Mouse (Mus musculus) heart, adult 2 months (tissue): ENCODE measurements around the gene Gnptg. TPM values are rescaled to one million over a fixed set of nuclear protein-coding genes. Genes with fewer than 3 reads are reported as not detected.
A peak's percentile ranks its signal among the peaks of the same experiment; 100 is the strongest.

ENCODE experiments used
- DNase-seq, 2 experiments: peaks; one replicate each; pipeline ENCODE4 v3.0.0; 2021
- H3K27ac ChIP-seq: fragments of 200-600 bp; 2 replicates; pipeline ENCODE4 v1.8.1; 2022
- H3K27me3 ChIP-seq: fragments of 200-500 bp; 2 replicates; pipeline ENCODE4 v1.6.1; 2012; ENCODE audit warnings: mild to moderate bottlenecking, low read length, inconsistent platforms, mixed read lengths; ENCODE audit not compliant: control insufficient read depth, insufficient read depth
- H3K36me3 ChIP-seq: fragments of 200-500 bp; 2 replicates; pipeline ENCODE4 v1.6.1; 2012; ENCODE audit warnings: low read length, inconsistent platforms; ENCODE audit not compliant: control insufficient read depth, insufficient read depth
- H3K4me1 ChIP-seq: fragments of 200-500 bp; 2 replicates; pipeline ENCODE4 v1.6.1; 2011; ENCODE audit warnings: low read length; ENCODE audit not compliant: control insufficient read depth, insufficient read depth
- H3K4me3 ChIP-seq: fragments of 200-600 bp; 2 replicates; pipeline ENCODE4 v1.8.1; 2022
- H3K79me2 ChIP-seq: fragments of 200-500 bp; replicated peaks from 2 replicates; pipeline ENCODE4 v1.6.1; 2012; ENCODE audit warnings: mild to moderate bottlenecking, inconsistent platforms, low read length, moderate library complexity, mixed read lengths; ENCODE audit not compliant: control insufficient read depth, insufficient read depth
- H3K9ac ChIP-seq: fragments of 200-500 bp; 2 replicates; pipeline ENCODE4 v1.6.1; 2012; ENCODE audit warnings: low read depth, mild to moderate bottlenecking, control low read depth, inconsistent platforms, low read length, mixed read lengths
- CTCF ChIP-seq: fragments of 200-600 bp; IDR thresholded peaks from 2 replicates; pipeline ENCODE4 v1.8.1; 2022; ENCODE audit warnings: antibody characterized with exemption, mild to moderate bottlenecking, moderate library complexity
- EP300 ChIP-seq: fragments of 200-500 bp; IDR thresholded peaks from 2 replicates; pipeline ENCODE4 v1.6.1; 2011; ENCODE audit warnings: low read depth, low read length, control low read depth; ENCODE audit not compliant: insufficient read depth
- POLR2A ChIP-seq: fragments of 200-500 bp; IDR thresholded peaks from 2 replicates; pipeline ENCODE4 v1.6.1; 2011; ENCODE audit warnings: mild to moderate bottlenecking, low read depth, low read length, control low read depth; ENCODE audit not compliant: insufficient read depth
- WGBS: fragments of 180-500 bp; shearing (Covaris S2); methylation state at CpG from one replicate; pipeline ENCODE4 v1.1.7; 2018; 5-methylcytosine and 5-hydroxymethylcytosine counted together
- intact Hi-C: fragments of 180-260 bp; cut with DNase I; formaldehyde crosslinking; loops from one replicate; pipeline ENCODE4 v1.15.1; 2025
- long read RNA-seq: library from polyadenylated mRNA; stranded (forward); transcript quantifications from one replicate; pipeline ENCODE4 v2.0.0, GENCODE M21; 2021
- polyA plus RNA-seq: library from polyadenylated mRNA; depleted of rRNA; stranded (reverse); fragments of >200 nt; gene quantifications from 2 replicates; pipeline ENCODE4 v1.2.3, GENCODE M21; 2012; rRNA removed
- total RNA-seq, 2 experiments: library from RNA; stranded (reverse); gene quantifications; 2 replicates each; pipeline ENCODE4 v1.2.3; 2021

Gnptg gene
- total RNA-seq (10 to 100 TPM; 13.6 to 16.1 TPM), polyA plus RNA-seq (18.0 and 19.5 TPM in 2 replicates)
- long read RNA-seq, transcript Gnptg-201 (11 exons, 1,234 nt) = major isoform, 14 of 18 reads
- long read RNA-seq, partial matches to known transcripts = 0 of 18 reads
- long read RNA-seq, other reads (novel, unspliced or antisense) = 4 of 18 reads

GRCm38 (mm10) chr17:25239695-25240636 is at the start of gene Gnptg, which contains the start of gene Tsr3:
Gnptg (minus strand) TSS chr17:25240124.
Tsr3 (plus strand) TSS chr17:25240170.
- under 1% methylated on average over 80 of the region's 80 CpGs for WGBS
- Histone ChIP-seq H3K27ac (peak within 1 kb of the TSS; percentile 74), H3K9ac (peak within 1 kb of the TSS; percentile 75), H3K4me1 (peaks cover 5% of the 10 kb centered on the region; the same call in 1 of the 2 replicates), H3K4me3 (peak within 1 kb of the TSS; percentile 89), H3K27me3 (no peaks in the 10 kb centered on the region), H3K79me2 (no peaks in the 10 kb centered on the region), H3K36me3 (no peaks in the 10 kb centered on the region)
- TF ChIP-seq POLR2A (peak; percentile 66), CTCF (no peak), EP300 (0 out of 2 replicates have a peak, but pooled peaks have one; percentile 3)
- intact Hi-C loops = loop anchor here (5.0 kb wide), 1 partner anchor 53 kb away; the partner anchor contains the start of gene Unkl
- peak; percentile 87 to 88 for DNase-seq

GRCm38 (mm10) chr17:25288842-25289241 is 48.9 kb upstream of the Gnptg start:
- no peaks in the 10 kb centered on the region for H3K79me2 ChIP-seq
- intact Hi-C loops = loop anchor here (2.0 kb wide), 1 partner anchor 74 kb away; no protein-coding TSS in a partner anchor
- H3K27me3 ChIP-seq = peaks cover 1% of the 10 kb centered on the region; the same call in 1 of the 2 replicates
- TF ChIP-seq POLR2A (no peak), CTCF (peak; percentile 82)
- peak in 1 of 2 experiments; percentile 15 for DNase-seq
- H3K9ac ChIP-seq = no peak overlapping the region
- H3K36me3 ChIP-seq = no peaks in the 10 kb centered on the region
- no peaks in the 10 kb centered on the region for H3K4me1 ChIP-seq
- H3K4me3 ChIP-seq = no peak overlapping the region
- 18% methylated on average over 4 of the region's 4 CpGs for WGBS
- H3K27ac ChIP-seq = no peak overlapping the region

GRCm38 (mm10) chr17:25285033-25285432 is 45.1 kb upstream of the Gnptg start:
- no peaks in the 10 kb centered on the region for H3K36me3 ChIP-seq
- H3K4me3 ChIP-seq = no peak overlapping the region
- no peaks in the 10 kb centered on the region for H3K79me2 ChIP-seq
- WGBS = 16% methylated on average over 3 of the region's 3 CpGs
- intact Hi-C loops = loop anchor here (2.0 kb wide), 1 partner anchor 176 kb away; no protein-coding TSS in a partner anchor
- no peak overlapping the region for H3K9ac ChIP-seq
- no peak overlapping the region for H3K27ac ChIP-seq
- no peaks in the 10 kb centered on the region for H3K4me1 ChIP-seq
- no peak for TF ChIP-seq POLR2A
- TF ChIP-seq EP300 = 0 out of 2 replicates have a peak, but pooled peaks have one; percentile 50
- peak; percentile 96 for TF ChIP-seq CTCF
- no peaks in the 10 kb centered on the region for H3K27me3 ChIP-seq
- peak; percentile 56 to 57 for DNase-seq

GRCm38 (mm10) chr17:25282133-25282532 is 42.2 kb upstream of the Gnptg start:
- WGBS = 16% methylated on average over 11 of the region's 11 CpGs
- Histone ChIP-seq H3K27me3 (no peaks in the 10 kb centered on the region), H3K4me3 (no peak overlapping the region), H3K36me3 (no peaks in the 10 kb centered on the region), H3K27ac (no peak overlapping the region), H3K4me1 (no peaks in the 10 kb centered on the region), H3K9ac (no peak overlapping the region), H3K79me2 (no peaks in the 10 kb centered on the region)
- DNase-seq = peak in 1 of 2 experiments; percentile 57
- intact Hi-C loops = loop anchor here (5.0 kb wide), 1 partner anchor 340 kb away; no protein-coding TSS in a partner anchor
- TF ChIP-seq POLR2A = no peak
- no peak for TF ChIP-seq CTCF
- TF ChIP-seq EP300 = no peak

GRCm38 (mm10) chr17:25275833-25276232 is 35.9 kb upstream of the Gnptg start:
- DNase-seq = no peak
- no peak overlapping the region for H3K27ac ChIP-seq
- peaks cover 3% of the 10 kb centered on the region for H3K79me2 ChIP-seq
- no peaks in the 10 kb centered on the region; the same call in 1 of the 2 replicates for H3K36me3 ChIP-seq
- WGBS = 93% methylated on average over 3 of the region's 3 CpGs
- no peaks in the 10 kb centered on the region for H3K27me3 ChIP-seq
- no peak overlapping the region for H3K9ac ChIP-seq
- intact Hi-C loops = no loop called here
- H3K4me1 ChIP-seq = peaks cover 11% of the 10 kb centered on the region
- no peak overlapping the region for H3K4me3 ChIP-seq
- TF ChIP-seq CTCF = no peak
- no peak for TF ChIP-seq EP300
- no peak for TF ChIP-seq POLR2A
